Mouse (Mus musculus) liver, adult 2 months (tissue): ENCODE measurements around the gene Palld.

Experiments used
- CTCF ChIP-seq: fragments of 200-500 bp; IDR thresholded peaks from 2 replicates; pipeline ENCODE4 v1.5.1; 2011; ENCODE audit warnings: low read depth, low read length, control low read depth
- POLR2A ChIP-seq: fragments of 200-500 bp; IDR thresholded peaks from 2 replicates; pipeline ENCODE4 v1.6.1; 2011; ENCODE audit warnings: low read length, control low read depth; ENCODE audit not compliant: insufficient read depth; ENCODE audit errors: extremely low read depth

DNA sequence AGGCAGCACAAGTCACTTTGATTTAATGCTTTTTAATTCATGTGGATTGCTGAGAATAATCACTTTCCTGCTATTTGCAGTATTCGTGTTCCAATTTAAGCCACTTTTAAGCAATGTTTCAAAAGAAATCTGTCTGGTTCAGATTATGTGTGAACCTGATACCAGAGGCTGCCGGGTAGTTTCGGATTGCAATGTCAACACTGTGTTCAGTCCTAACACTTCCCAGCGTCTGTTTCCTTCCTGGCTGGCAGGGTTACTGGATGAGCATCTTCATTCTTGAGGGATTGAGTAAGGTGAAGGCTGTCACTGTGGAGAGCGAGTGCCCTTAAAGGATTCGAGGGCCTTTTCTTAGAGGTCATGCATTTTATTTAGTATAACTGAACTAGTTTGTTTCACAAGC, 71.7 kb downstream of the Palld start:
- no peak for TF ChIP-seq CTCF
- TF ChIP-seq POLR2A: no peak
